Mouse (Mus musculus): ENCODE measurements around the gene Rasgrf2.
"Not testable (repeated sequence)": the region's sequence is repeated elsewhere in the genome, so short reads cannot be mapped to it uniquely, and the experiment has no call there.

The Rasgrf2 gene

GRCm38 (mm10) chr13:92131384-92132150 is at the start of gene Rasgrf2:
TSS of gene Rasgrf2 (minus strand) at chr13:92131656.
- DNase-seq (ENCODE audit: low spot score) = peak; percentile 5

DNA sequence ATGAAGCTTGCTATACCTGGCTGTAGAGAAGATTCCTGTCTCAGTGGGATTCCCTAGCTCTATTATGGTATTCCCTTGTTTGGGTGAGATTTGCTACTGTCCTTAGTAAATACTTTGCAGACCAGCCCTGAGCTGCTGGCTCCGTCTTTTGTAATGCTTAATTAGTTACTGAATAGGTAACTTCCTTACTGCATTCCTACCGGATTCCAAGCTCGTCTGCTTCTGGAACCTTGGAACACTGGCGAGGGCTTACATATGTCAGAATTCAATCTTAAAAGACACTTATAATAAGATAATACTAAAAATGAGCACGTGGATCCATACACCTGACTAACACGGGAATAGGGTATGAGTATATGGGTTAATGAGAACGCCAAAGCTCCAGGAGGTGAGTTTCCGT is 41.2 kb upstream of the Rasgrf2 start:
- DNase-seq (ENCODE audit: low spot score) = not testable (repeated sequence)

DNA sequence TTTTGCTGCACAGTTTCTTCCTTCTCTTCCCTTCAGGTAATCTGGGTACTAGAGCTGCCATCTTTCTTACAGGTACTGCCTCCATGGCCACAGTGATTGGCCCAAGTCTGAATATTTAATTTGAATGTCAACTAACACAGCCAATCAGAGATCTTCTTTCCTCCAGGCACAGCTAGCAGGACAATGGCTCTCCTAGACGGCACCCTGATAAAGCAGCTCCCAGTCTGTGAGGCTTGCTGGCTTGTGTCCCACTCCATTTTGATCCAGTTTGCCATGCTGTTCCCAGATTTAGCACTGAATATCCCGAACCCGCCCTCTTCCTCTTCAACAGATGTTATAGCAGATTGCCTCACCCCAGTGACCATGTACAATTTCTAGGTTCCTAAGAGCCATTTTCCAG is 19.1 kb upstream of the Rasgrf2 start:
- no peak for DNase-seq (ENCODE audit: low spot score)

DNA sequence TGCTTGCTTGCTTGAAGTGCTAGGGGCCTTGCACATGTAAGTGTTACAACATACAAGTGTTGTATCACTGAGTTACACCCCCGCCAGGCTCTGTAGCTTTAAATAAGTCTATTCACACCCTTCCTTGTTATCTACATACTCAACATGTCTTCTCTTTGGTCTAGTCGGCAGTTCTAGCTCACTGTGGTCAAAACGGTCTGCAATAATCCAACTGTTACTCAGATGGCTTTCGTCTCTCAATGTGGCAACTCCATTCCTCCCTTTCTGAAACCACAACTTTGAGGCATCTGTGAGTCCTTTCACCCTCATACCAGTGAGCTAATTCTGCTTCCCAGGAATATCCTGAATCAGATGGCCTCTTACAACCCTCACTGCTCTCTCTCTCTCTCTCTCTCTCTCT is 17.4 kb upstream of the Rasgrf2 start:
- no peak for DNase-seq (ENCODE audit: low spot score)

DNA sequence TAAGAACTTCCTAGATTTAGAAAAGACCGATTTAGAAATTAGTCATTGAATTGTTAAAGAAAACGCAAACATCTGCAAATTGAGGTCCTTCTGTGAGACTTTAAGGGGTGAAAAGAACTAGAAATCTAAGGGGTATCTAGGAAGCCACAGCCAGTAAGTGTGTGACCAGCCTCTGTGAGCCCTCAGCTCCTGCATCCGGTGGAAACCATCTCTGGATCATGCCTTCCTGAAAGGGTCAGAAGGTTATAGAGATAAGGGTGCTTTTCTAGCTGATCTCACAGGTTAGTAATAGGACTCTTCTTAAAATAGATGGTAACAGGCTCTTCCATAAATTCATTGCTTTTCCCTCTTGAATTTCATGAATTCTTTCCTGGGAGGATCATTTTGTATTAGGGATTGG is 3.3 kb upstream of the Rasgrf2 start:
- DNase-seq (ENCODE audit: low spot score) = no peak

- no peak for DNase-seq (ENCODE audit: low spot score)
These were observed 1.1 kb upstream of the Rasgrf2 start for GRCm38 (mm10) chr13:92132599-92132998.

DNA sequence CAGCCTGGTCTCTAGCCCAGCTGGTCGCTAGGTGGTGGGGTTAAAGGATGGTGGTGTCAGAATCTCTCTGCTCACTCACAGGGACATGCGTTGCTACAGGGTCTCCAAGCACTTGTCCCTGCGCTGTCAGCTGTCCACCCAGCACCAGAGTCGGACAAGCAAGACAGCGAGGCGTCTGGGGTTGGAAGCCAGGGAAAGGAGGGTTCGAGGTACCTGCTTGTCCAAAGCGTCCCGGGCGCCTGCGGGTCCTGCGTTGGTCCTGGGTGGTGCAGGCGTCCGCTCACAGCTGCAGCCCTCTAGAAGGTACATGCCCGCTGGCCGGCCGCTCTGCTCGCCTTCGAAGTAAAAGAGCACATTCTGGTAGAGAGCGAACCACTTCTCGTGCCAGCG is 467 bp downstream of the Rasgrf2 start:
- no peak for DNase-seq (ENCODE audit: low spot score)

DNA sequence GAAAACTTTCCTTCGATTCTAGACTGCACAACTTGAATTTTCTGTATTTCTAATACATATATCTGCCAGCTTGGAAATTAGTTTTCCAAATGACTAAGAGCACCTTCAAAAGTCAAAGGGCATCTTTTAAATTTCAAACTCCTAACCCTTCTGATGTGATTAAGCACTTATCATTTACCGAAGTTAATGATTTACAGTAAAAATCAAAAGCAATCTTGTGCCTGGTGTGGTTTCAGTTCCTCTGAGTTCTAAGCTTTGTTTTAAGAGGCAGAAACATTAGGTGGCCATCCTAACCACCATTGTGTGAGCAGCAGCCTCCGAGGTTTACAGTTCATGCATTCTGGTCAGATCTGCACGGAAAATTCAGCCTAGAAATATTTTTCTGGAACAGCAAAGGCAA is 1.6 kb downstream of the Rasgrf2 start:
- DNase-seq (ENCODE audit: low spot score) = no peak

GRCm38 (mm10) chr13:92125902-92126301 is 5.6 kb downstream of the Rasgrf2 start:
- no peak for DNase-seq (ENCODE audit: low spot score)

DNA sequence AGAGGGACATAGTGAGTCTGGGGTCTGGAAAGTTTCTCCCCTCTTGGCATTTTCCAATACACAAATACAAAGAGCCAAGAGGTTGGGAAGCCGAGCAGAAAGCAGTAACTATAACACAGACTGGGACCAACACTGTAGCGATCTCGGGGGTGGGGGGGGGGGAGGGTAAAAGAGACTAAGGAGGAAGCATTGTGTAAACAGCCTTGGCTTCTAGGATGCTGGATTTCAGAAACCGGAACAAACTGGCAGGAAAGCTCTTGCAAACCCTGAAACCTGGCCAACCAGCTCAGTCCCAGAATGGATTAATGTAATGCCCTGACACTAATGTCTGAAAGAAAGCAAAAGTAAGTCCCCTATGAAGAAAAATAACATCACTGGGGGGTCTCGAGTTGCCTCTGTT is 11.8 kb downstream of the Rasgrf2 start:
- DNase-seq (ENCODE audit: low spot score) = no peak

GRCm38 (mm10) chr13:92114076-92114475 is 17.4 kb downstream of the Rasgrf2 start:
- no peak for DNase-seq (ENCODE audit: low spot score)

DNA sequence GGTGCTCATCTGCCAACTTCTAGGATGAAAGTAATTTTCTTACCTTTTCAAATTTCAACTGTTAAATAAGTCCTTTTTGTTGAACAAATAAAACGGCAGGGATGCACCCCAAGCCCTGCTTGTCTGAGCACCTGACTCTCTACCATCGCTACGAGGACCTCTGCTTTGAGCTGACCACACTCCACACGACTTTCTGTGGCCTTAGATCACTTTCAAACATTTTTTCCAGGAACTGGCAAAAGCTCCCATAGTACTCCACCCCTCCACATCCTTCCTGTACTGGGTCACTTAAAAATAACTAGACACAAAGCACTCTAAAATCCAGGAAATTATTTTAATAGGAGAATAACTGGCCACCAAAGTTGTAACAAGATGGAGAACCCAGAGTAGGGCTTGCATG is 23.2 kb downstream of the Rasgrf2 start:
- no peak for DNase-seq (ENCODE audit: low spot score)

DNA sequence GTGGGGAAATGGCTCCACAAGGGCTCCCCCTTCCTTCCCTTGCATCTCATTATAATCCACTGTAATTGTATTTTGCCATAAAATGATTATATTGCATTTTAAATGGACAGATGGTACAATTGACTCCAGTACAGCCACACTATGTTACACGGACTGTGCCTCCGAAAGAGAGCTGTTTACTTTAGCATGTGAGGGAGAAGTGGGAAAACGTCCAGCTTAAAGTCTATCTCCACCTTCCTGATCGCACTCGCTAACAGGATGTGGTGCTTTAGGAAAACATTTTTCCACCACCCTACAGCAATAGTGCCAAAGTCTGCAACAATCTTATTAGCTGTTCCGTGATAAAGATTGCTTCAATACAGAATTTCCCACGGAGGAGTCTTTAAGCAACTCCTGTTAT is 27.2 kb downstream of the Rasgrf2 start:
- no peak for DNase-seq (ENCODE audit: low spot score)

- no peak for DNase-seq (ENCODE audit: low spot score)
These were observed 33.0 kb downstream of the Rasgrf2 start for GRCm38 (mm10) chr13:92098484-92098883.

GRCm38 (mm10) chr13:92095131-92096090 is 36.0 kb downstream of the Rasgrf2 start:
- DNase-seq (ENCODE audit: low spot score) = no peak

DNA sequence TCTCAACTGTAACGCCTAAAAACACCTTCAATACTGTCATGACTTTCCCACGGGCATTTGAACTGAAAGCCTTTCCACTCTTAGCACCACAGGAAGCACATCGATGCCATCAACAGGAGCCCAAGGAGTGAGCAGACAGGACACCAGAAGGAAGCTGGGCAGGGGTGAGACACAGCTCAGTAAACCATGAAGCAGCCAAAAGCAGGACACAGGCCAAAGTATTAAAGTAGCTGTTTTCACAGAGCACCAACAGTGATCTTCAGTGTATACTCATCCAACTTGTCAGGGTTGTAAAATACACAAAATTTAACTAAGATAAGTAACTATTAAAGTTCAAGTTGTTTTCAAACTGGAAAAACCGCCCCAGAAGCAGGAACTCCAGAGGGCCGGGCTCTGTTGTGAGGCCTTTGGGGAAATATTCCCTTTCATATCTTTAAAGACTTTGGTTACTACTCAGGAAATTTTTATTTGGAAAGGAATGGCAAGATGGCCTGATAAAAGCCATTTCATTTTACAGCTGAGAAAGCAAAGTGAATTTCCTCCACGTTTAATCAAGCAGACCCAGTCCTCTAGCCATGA is 37.7 kb downstream of the Rasgrf2 start:
- DNase-seq (ENCODE audit: low spot score) = no peak

DNA sequence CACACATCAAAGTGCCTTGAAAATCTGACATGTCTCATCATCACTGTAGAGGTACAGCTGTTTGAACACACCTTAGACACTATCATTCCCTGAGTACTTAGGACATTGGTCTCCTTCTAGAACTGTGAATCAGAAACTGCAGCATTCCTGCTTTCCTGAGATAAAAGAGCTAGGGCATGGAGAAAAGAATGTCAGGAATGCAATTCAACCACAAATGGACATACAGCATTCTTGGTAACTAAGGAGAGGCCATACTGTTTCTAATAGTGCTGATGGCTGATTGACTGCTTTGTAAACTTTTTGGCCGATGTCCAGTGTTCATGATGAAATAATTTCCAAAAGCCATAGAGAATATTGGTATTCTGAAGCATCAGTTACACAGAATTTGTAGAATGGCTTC is 58.3 kb downstream of the Rasgrf2 start:
- DNase-seq (ENCODE audit: low spot score) = no peak

GRCm38 (mm10) chr13:92068651-92069050 is 62.8 kb downstream of the Rasgrf2 start:
- no peak for DNase-seq (ENCODE audit: low spot score)

DNA sequence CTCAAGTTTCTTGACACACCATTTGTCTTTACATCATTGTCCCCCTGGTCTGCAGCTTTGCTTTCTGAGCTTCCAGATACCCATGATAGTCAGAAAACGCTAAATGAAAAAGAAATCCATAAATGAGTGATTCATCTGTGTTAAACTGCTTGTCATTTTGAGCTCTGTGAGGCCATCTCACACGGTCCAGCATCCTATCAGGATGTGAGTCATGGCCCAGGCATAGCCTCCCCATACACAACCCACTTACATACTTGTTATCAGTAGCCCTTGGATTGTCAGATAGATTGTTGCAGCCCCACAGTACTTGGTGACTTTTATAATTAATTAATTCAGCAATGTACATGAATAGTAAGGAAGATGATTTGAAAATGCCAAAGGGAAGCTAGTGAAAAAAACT is 63.6 kb downstream of the Rasgrf2 start:
- no peak for DNase-seq (ENCODE audit: low spot score)

- DNase-seq (ENCODE audit: low spot score) = no peak
These were observed 77.7 kb downstream of the Rasgrf2 start for GRCm38 (mm10) chr13:92053748-92054147.

DNA sequence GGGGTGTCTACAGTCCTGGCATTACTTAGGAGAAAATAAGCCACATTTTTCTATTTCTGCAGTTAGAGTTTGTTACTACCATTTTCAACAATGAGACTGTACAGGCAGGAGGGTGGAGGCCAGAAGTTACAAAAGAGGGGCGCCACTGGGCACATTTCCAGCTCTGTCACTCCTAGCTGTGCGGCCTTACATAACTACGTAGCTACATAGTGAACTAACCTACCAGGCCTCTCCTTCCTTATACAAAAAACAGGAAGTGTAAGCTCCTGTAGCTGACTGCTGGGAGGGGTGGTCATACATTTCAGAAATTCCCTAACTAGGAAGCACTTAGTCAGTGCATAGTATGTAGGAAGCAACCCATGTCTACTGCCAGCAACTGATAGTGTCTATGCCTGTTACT is 78.5 kb downstream of the Rasgrf2 start:
- DNase-seq (ENCODE audit: low spot score) = no peak

- DNase-seq (ENCODE audit: low spot score) = no peak
These were observed 80.2 kb downstream of the Rasgrf2 start for GRCm38 (mm10) chr13:92051216-92051615.

Data from urinary bladder, postnatal 25 days (tissue).